Mouse (Mus musculus): ENCODE measurements at regions not wholly inside any gene's neighbourhood (a gene's known extent, or its start where the extent isn't known, plus 50 kb on each side); places are given as distances from the start of the nearest gene placed in this dataset.
A peak's percentile ranks its signal among the peaks of the same experiment; 100 is the strongest.

GRCm38 (mm10) chr2:124792633-124793036, 275.3 kb upstream of the Slc24a5 start:
- DNase-seq = peak; percentile 74

- DNase-seq = no peak
Measured at GRCm38 (mm10) chr2:124811709-124812108, 256.2 kb upstream of the Slc24a5 start.

DNA sequence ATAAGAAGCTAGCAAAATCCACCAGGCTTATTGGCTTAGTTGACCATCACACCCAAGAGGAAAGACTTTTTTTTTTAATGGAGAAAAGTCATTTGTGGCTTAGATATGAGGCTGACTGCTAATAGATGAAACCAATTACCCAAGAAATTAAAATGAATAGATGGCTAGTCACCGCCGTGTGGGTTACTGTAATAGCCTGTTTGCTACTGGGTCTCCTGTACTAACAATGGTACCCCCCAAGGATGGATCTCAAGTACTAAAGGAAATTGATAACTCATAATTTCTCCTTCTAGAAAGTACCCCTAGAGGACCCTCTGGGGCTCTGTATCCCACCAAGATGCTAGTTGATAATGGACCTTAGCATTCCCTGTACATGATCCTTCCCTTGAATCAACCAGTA, 251.1 kb upstream of the Slc24a5 start:
- no peak for DNase-seq

DNA sequence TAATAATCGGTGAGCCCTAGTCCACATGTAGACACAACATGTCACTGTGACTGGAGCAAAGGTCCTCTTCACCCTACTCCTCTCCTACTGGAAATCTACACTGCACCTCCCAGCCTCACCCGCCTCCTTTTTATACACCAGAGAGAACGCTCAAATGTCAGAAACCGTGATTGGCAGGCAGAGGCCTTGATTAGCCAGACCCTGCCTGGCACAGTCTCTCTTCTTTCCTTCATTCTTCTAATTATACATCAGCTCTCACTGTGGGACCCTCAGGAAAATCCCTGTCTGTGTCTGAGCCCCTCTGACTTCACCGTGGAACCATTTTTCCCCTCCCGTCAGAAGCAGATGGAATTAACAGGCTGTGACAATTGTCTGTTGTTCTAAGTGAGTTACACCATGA, 248.1 kb upstream of the Slc24a5 start:
- DNase-seq = no peak

DNA sequence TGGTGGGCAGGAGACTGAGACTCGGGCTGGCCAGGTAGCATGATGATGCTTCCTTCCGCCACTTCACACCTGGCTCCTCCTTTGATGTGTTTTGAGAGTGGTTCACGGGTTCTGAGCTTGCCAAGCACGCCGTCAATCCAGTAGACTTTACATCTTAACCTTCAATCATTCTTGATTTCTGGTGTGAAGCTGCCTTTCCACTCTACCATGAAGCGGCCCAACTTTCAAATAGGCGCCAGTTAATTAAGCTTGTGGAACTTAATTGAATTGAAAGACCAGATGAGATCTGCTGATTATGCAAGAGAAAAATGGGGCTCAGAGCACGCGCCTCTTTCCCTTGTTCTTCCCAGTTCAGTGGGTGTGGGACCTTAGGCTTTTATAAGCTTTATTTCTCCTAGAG, 247.1 kb upstream of the Slc24a5 start:
- no peak for DNase-seq

GRCm38 (mm10) chr2:124821366-124821765, 246.6 kb upstream of the Slc24a5 start:
- no peak for DNase-seq

DNA sequence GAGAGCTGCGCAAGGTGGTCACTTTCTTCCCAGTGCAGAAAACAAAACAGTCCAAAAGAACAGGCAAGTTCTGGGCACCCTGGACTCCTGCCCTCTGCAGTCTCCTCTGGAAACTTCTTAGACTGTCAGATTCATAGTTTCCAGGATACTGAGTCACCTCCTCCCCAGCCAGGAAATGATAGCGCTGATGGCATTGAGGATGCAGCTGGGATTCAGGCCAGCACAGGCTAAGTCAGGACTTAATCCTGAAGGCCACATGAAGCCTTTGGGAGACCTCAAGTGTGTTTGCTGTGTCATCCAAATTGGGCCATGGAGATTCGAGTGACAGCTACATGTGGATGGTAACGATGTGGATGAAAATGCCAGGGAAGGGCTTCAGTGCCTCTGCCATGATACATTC, 219.1 kb upstream of the Slc24a5 start:
- no peak for DNase-seq

DNA sequence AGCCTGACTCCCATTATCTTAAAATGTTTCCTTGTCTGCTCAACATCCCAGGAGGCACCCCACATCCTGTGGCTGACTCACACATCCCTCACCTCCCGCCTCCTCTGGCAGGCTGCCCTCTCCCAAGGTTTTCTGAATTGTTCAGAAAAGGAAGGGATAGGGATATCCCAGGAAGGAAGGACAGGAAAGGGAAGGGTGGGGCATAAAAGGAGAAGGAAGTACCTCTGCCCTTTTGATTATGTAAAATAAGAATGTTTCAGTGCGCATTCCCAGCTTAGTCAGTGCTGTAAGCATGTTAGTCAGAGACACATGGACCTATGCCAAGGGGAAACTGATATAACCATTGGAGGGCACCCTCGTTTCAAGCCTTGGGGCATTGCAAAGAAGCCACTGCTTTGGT, 209.4 kb upstream of the Slc24a5 start:
- no peak for DNase-seq

- no peak for DNase-seq
Measured at GRCm38 (mm10) chr2:124888209-124888608, 179.7 kb upstream of the Slc24a5 start.

GRCm38 (mm10) chr2:124895002-124895401, 172.9 kb upstream of the Slc24a5 start:
- no peak for DNase-seq

DNA sequence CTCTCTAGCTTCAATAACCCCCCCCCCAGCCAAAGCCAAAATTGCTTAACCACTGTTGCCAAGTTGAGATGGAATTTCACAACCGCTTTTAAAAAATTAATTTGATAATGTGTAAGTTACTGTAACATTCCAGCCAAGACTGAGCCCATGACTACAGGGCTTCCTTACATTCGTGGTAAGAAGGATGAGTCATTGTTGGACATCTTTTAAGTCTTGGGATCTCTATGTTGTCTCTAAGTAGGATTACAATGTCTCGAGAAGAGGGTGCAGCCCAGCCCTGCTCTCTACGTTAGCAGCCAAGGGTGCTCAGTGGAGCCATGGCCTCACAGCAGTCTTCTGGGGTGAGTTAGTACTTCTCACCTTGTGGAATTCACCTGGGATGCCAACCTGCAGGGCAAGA, 164.4 kb upstream of the Slc24a5 start:
- DNase-seq = no peak

DNA sequence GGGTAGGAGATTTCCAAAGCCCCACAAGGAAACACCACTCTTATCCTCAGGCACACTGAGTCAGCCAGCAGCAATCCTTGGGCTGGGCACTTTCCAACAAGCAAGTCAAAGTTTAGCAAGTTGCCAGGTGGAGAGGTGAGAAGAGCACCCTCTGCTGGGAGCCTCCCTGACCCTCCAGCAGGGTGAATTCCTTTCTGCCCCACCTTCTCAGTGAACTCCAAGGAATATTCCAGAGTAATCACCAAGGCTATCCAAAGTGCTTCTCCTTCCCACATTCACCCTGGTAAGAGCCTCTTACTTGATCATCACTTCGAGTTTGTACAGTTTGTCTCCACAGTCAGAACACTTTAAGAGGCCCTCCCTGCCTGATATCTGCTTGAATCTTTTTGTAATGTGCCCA, 162.8 kb upstream of the Slc24a5 start:
- DNase-seq = no peak

GRCm38 (mm10) chr2:124918986-124919761, 148.8 kb upstream of the Slc24a5 start:
- DNase-seq = no peak

DNA sequence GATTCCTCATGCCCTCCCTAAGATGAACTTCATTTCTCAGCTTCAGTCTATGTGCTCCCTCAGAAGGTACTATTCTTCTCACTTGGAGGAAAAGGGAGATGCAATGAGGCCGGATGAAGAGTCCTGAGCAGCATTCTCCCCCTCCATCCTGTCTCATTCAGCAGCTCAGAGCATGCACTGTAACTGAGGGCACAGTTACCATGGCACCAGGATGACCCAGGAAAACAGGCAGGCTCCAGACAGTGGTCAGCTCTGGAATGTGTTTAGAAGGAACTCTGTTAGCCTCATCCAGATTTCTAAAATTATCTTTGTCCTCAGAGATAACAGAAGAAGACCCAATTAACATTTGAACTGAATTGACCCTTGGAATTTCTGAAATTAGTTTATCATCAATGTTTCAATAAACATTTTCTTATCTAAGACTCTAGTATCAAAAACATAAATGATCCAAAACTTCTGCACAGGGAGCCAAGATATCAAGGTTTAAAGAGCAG, 148.1 kb upstream of the Slc24a5 start:
- DNase-seq = no peak

DNA sequence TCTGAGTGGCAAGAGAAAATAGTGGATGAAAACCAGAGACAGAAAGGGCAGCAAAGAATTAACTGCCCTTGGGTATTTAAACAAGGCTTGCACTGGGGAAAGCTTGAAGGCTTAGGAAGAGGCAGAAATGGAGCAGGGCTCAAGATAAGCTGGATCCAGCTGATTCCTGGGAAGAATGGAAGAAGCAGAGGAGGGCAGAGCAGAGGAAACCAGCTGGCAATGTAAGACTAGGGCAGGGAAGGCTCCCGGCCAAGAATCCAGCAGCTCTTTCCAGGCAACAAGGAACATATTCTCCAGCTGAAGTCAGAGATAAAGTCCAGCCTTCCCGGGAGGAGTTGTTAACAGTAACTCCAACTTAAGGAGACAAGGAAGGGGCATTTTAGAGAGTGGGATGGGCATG, 147.7 kb upstream of the Slc24a5 start:
- DNase-seq = no peak

DNA sequence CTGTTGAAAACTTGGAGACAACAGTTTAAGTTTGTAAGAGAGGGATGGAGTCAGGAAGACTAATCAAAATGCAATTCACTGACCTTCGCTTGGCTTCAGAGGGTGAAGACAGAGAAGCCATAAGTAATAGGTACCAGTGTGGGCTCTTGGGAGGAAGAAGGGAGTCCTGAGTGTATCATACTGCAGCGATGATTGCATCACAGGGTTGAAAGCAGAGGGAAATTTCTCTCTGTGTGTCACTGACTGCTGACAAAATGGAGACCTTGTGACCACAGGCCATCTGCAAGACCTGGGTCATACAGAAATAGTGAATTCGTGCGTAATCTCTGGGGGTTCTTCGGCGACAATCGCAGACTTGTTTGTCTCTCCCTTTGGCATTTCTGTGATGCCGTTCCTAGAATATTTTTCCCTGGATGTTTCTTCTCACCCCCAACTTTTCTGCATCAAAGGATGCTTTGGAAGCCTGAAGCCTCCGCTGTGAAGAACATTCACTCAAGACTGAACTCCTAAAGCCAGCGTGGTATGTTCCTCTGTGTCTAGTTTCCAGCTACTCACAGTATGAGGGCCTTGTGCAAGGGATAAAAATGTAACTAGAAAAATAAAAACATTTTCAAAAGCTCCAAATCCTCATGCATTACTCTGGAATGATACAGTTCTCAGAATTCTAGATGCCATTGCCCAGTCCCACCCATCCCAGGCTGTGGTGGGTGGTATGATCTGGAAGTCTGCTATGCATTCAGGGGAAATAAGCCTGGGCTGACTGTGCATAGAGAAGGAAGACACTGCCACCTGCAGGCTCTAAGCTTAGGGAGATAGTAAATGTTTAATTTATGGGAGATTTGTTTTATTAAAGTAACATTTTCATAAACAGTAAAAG, 139.8 kb upstream of the Slc24a5 start:
- peak; percentile 36 for DNase-seq

GRCm38 (mm10) chr2:124928759-124929113, 139.2 kb upstream of the Slc24a5 start:
- no peak for DNase-seq

DNA sequence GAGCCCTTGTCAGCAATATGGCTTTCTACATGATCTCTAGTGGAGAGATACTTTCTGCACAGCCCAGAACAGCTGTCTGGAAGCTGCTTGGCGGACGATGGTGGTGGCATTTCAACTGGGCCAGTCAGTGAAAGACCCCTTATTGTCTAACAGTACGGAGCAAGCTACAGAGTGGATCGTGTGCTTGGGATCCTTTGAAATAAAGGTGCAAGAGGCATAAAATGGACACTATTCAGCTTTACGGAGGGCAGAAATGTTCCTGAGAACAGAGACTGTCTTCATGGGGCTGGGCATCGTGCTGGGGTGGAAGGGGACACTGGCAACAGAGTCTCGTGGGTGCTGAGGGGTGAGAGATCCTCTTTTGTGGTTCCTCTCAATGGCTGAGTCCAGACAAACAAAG, 137.2 kb upstream of the Slc24a5 start:
- DNase-seq = no peak

DNA sequence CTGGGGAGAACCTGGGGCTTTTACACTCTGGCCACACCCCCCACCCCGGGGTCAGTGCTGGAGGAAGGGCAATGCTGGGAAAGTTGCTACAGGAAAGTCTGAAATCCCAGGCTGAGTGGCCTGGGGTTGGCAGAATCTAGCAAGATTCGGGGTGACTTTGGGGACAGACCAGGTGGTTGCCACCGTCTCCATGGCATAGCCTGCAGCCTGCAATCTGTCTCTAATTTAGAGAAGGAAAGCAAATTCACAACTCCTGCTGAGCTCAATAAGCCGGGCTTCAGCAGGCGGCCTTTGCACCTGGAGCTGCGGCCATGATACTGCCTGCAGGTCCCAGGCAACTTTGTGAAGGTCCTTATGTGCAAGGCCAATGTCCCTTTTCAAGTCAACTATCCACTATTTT, 135.4 kb upstream of the Slc24a5 start:
- DNase-seq = peak; percentile 44

- no peak for DNase-seq
Measured at GRCm38 (mm10) chr2:124933876-124934275, 134.0 kb upstream of the Slc24a5 start.

GRCm38 (mm10) chr2:124948263-124948781, 119.6 kb upstream of the Slc24a5 start:
- no peak for DNase-seq

- DNase-seq = no peak
Measured at GRCm38 (mm10) chr2:124948812-124949211, 119.1 kb upstream of the Slc24a5 start.

GRCm38 (mm10) chr2:124952212-124952611, 115.7 kb upstream of the Slc24a5 start:
- DNase-seq = no peak

DNA sequence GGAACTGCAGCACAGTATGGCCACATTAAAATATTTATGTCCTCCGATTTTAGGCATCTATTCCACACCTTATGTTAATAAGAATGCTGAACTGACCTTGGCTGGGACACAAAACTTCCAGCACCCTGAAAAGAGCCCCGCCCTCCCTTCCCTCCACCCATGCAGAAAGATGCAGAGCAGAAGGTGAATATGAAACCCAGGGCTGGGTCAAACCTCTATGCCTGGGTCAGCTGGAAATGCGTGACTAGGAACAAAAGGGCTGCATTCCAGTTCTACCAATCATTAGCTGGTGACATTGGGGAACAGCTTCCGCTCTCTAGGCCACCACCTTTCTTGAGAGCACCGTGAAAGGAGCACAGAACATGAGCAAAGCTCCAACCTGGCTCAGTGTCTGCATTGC, 114.9 kb upstream of the Slc24a5 start:
- no peak for DNase-seq

Data from cerebellum, adult 11 months (tissue).